Mouse (Mus musculus) megakaryocyte-erythroid progenitor cell, adult 5-6 weeks (primary cell): ENCODE data around the gene Tex35. TPM values are rescaled to one million over a fixed set of nuclear protein-coding genes. Genes with fewer than 3 reads are reported as not detected.

Experiments
- ATAC-seq: replicated peaks from 2 replicates; pipeline ENCODE4 v1.8.0; 2016; ENCODE audit warnings: mild to moderate bottlenecking, inconsistent platforms; ENCODE audit not compliant: severe bottlenecking, poor library complexity, low FRiP score, low TSS enrichment
- total RNA-seq, 2 experiments: library from RNA; stranded (forward) in 1 of 2; stranded (reverse) in 1 of 2; fragments of 200-1000, 215-1000 nt in 1 of 2; fragments of >200 nt in 1 of 2; fragmentation: Nextera tagmentation in 1 of 2; gene quantifications; 2 replicates each; pipeline ENCODE4 v1.2.3; 2014 to 2017

Gene Tex35
- total RNA-seq (2014; fragmentation: Nextera tagmentation) (not detected in 2 replicates), total RNA-seq (2017) (not detected in 2 replicates)

DNA sequence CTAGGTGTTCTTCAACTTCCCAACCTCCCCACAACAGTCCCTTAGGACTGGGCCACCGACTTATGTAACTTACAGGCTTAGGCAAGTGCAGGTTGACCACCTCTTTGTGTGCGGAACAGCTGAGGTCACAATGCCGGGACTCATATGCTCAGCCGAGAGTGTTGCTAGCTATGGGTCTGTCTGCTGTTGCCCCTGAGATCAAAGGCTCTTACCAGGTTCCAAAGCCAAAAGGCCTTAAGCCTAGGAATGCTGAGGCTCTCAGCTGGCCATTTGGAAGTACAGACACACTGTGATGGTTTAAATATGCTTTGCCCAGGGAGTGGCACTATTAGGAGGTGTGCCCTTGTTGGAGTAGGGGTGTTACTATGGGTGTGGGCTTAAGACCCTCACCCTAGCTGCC is at the start of gene Tex35:
Gene Tex35 (minus strand): TSS at position 101 of the 400 bp plus-strand sequence.
- no peak for ATAC-seq

DNA sequence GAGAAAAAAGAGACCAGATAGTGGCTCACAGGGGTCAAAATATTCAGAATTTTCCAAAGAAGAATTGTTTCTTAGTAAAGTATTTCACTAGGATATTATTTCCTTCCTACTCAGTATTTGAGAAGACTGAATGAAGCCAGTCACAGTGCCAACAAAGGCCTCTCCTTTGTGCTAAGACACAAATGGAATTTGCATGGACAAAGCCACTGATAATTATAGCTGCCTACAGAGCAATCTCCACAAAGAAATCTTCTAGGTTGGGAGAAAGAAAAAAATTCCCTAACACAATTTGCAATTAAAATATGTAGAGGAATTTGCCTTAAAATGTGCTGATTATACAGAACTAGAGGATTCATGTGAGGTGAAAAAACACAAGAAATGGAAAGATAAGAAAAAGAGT is 45.3 kb upstream of the Tex35 start:
- ATAC-seq, result no peak

DNA sequence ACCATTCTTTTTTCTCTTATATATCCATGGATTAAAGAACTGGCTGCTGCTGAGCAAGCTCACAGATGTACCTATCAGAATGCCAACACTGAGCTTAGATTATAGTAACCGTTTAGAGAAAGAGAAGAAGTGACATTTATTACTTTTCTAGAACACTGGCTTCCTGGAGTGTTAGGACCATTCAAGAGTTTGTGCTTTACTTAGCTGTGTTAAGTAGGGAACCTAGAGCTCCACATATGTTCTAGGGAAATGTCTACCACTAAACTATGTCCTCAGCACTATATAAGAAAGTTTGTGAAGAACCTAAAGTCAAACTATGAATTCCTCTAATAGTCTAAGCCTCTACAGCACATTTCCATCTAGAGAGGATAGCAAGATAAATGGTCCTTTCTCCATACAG is 41.6 kb upstream of the Tex35 start:
- no peak for ATAC-seq

DNA sequence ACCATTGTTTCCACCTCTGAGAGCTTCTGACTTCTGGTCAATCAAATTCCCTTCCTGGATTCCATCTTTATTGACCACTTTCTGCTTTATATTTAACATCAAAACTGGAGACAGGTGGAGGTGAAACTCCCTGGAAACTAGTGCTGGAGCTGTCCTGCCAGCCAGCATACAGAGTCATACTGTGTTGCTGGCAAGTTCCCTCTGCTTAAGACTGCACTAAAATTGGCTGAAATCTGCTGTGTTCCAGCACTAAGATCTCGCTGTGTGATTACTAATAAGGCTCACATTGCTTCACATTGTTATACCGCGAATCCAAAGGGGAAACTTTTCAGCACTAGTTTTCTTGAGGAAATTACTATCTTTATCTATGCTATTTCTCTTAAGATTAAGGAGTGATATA is 36.1 kb upstream of the Tex35 start:
- no peak for ATAC-seq

DNA sequence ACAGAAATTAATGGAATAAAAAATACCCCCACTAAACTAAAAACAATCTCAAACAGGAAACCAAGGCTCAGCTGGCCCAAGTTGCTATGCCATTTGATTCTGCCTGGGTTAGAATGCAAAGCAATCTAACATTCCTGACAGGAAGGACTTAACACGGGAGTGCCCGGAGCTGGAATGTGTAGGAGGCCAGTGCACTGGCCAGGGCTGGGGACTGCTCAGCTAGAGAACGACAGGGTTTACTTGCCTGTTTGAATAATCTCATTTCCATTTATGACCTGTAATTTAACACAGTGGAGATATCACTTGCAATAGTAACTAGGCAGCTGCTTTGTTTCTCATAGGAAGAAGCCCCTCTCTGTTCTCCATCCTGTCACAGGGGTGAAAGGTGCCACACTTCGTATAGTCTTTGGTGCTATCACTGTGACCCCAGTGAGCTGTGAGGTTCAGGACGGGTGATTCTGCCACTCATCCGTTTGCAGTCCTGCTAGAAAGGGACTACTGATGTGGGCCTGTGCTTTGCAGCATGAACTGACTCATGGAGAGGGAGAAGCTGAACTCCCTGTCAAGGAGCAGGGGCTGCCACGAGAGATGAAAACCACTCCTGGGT is 34.9 kb upstream of the Tex35 start:
- no peak for ATAC-seq

DNA sequence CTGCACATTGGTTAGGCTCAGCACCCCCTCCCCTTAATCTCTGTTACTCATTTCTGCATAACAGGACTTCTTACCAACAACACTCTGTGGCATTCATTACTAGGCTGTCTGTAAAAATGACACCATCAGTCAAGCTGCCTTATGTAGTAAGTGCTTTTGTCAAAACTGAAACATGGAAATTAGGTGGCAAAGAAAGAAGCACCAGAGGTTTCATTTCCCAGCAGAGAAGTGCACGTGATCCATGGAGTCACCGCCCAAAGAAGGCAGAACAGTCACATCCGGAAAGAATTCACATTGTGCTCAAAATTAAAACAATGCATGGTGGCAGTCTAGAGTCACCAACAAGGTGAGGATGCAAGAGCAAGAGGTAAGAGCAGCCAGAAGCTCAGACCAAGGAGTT is 32.5 kb upstream of the Tex35 start:
- no peak for ATAC-seq

DNA sequence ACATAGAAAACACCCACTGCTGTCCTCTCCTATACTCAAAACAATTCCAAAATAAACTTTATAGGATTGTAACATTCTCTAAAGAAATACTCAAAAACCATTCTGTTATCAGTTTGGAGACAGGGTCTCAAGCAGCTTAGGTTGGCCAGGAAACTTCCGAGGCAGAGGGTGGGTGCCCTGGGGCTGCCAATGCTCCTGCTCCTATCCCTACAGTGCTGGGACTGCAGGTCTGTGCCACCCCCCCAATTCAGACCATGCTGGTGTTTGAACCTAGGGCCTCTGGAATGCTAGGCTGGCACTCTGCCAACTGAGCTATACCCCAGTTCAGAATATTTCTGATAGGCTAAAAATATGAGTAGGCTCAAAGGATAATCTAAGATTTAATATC is 29.4 kb upstream of the Tex35 start:
- ATAC-seq, result no peak

DNA sequence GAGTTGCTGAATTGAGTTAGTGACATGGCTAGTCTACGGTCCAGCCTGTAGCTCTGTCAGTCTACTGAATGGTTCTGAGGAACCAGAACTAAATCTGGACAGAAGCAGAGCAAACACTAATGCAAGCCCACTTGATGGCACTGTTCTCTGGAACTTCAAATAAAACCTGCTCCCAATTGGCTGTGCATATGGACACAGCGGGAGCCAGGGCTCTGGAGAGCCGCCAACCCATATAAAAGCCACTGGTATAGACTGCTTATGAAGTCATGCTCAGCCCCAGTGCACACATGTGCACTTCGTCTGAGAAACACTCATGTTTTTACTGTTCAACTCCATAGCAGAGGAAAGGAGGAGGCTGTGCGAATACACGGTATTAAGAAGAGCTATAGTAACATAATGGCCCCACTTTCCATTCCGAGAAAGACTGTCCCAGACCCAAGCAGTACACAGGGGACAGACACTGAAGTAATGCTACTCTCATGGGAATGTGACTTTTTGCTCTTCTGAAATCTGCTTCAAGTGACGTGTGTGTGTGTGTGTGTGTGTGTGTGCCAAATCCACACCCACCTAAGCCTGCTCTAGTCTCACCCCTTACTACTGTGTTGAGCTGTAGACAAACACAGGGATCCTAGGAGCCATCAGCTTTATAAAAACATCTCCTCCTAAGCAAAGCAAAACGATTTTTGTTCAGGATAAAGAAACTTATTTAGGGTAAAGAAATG is 28.8 kb upstream of the Tex35 start:
- no peak for ATAC-seq

DNA sequence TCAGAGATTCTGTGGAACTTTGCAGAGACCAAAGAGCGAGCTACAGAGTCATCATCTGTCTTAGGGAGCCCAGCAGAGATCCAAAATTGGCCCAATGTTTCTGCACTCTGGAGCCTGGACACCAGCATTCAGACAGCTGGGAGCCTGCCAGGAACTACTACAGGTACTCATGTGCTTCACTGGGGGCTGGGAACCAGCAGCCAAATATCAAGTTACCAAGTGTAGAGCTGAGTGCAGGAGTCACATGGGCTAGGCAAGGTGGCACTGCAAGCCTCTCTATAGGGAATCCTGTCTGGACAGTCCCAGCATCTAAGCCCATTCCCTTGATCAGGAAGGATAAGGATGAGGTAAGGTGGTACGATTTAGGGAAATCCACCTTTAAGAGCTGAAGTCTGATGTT is 19.7 kb upstream of the Tex35 start:
- ATAC-seq, result no peak

DNA sequence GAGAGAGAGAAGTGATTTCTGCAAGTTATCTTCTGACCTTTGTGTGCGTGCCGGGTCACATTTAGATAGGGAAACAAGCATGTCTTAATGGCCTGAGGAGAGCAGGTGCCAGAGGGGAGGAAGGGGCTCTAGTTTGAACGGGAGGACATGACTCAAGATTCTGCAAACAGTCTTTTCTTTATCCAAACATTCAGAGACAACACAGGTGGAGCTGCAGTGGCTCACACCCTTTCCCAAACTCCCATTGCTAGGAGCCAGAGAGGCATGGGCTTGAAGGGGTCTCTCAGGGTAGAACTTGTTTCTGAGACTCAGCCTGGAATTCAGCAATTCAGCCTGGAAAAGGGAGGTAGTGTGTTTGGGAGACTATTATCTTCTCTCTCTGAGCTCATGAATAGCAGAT is 15.4 kb upstream of the Tex35 start:
- no peak for ATAC-seq

DNA sequence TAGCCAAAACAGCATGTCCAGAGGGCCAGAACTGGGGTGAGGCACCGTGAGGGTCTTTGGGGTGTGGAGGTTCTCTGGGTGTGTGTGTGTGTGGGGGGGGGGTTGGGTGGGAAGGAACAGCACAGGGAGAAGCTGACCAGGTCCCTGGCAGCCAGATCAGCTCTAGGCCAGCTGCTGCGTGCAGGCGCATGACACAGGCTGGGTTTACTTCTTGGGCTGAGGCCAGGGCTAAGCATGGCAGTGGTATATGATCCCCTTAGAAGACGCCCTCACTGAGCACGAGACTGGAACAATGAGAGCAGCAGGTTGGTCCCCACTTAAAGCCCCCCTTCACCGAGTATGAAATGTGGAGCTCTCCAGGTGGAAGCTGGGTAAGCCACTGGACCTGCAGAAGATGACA is 10.7 kb upstream of the Tex35 start:
- ATAC-seq, result no peak

DNA sequence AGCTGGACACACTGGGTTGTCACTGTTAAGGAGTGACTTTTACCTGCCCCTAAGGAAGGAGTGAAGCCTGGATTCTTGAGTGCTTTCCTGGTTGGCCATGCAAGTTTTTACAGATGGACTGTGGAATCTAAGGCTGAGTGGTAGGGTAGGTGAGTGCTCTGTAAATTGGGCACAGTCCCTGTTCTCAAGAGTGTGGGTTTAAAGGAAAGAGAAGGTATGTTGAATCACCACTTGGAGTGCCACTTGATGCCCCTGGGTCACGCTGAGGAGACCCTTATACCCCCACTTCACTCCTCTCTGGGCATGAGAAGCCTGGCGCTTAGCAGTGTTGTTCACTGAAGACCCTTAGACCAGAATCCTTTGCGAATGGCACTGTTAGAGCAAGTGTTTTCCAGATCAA is 9.0 kb upstream of the Tex35 start:
- ATAC-seq, result no peak

DNA sequence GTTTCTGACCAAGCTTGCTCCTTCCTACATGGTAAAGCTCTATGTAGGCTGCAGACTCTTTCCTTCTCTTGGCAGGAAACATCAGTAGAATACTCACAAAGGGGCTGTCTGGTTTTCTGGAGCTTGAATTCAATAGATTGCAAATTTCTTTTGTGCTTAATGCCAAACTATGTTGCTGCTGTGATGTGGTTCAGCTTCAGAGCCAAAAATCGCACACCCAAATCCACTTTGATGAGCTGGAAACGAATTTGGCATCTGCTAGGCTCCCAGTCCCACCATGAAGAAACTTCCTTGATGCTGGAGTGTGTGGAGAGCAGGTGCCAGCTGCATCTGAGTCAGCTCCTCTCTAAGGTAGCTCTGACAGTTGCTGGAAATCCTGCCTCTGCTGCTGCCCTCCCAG is 6.0 kb upstream of the Tex35 start:
- no peak for ATAC-seq

DNA sequence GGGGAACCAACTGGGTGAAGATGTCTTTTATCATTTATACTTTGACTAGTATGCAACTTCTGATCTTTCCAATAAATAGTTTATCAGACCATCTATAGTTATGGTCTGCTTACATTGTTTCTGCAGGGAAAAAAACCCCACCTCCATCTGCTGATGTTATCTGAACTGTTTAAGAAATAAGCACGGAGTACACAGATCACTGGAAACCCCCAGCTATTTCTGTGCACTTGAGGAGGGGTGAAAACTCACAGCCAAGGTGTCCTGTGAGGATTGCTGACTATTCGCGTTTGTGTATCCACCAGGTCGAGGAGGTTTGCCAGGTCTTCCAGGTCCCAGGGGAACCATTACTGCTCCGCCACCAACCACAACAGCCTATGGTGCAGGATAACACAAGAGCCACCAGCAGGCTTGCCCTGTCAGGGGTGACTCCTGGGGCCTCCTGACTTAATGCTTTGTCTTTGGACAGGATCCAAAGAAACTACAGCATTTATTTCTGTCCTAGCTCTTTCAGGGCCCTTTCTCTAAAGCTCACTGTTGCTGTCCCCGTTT is 1.9 kb upstream of the Tex35 start:
- ATAC-seq, result no peak

DNA sequence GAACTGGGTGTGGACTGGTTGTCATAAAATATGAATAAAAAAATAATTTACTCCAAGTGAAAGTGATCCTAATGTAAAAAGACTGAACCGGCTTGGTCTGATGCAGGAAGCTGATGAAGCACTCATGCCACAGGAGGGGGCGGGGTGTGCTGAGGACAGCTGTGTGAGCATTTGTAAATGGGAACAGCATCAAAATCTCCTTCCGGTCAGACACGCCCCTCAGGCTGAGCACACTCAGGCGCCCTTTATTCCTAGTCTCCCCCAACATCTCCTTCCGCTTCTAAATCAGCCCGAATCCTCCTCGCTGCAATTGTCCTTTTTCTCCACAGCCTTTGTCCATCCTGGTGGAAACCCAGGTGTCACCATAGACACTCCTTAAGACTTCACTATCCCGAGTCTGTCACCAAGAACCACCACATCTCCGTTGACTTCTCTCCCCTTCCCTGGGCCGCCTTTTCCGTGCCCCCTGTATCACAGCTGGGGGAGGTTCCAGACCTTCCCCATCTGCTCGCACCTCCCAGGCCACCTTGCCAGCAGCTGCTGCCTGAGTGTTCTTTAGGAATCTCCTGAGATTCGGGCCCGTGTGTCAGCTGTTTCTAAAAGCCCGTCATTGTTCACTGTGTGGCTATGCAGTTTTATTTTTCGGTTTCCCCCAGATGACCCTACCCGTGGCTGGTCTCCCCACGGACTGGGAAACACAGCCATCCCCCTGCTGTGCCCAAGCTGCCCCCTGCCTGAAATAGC is 7.2 kb downstream of the Tex35 start:
- peak; percentile 95 for ATAC-seq

DNA sequence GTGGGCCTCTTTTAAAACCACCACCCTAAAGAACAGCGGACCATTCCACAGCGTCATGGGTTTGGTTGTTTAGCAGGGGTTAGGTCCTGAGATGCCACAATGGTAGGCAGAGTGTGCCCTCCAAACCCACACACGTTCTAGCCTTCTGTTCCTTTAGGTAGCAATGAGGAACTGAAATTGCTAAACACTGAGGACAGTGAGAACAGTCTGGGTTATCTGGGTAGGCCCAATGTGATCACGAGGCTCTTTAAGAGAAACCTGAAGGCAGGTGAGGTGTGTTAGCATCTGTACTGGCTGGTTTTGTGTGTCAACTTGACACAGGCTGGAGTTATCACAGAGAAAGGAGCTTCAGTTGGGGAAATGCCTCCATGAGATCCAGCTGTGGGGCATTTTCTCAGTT is 12.9 kb downstream of the Tex35 start:
- ATAC-seq, result no peak

DNA sequence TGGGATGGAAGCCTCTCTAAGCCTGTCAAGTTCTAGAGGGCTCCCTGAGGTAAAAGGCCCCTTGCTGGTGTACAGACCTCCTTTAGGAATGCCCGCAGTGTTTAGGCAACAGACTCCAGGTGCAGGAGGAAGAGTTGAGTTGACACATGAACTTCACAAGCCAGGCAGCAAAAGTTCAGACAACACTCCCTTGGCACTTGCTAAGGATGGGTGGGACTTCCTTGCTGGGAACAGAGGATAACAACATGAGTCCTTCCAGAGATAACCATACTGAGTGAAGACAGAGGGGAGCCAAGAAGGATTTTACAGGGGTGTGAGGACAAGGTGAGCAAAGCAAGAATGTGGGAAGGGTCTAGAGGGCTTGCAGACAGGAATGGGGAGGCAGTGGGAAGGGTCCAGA is 15.9 kb downstream of the Tex35 start:
- ATAC-seq, result no peak

DNA sequence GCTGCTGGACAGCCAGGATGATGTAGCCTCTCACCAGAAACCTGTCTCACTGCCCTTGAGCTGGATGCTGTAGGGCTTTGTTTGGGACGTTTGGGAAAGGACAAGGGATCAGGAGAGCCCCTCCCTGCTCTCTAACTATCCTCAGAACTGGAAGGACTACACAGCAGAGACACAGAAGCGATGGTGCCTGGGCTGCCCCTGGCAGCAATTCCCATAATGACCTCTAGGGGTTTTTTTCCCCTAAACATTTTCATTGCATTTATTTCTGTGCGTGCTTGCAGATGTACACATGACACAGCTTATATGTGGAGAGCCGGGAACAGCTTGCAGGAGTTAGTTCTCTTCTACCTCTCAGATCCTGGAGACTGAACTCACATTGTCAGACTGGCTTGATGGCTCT is 16.3 kb downstream of the Tex35 start:
- ATAC-seq, result peak; percentile 81; the same call in 1 of the 2 replicates

DNA sequence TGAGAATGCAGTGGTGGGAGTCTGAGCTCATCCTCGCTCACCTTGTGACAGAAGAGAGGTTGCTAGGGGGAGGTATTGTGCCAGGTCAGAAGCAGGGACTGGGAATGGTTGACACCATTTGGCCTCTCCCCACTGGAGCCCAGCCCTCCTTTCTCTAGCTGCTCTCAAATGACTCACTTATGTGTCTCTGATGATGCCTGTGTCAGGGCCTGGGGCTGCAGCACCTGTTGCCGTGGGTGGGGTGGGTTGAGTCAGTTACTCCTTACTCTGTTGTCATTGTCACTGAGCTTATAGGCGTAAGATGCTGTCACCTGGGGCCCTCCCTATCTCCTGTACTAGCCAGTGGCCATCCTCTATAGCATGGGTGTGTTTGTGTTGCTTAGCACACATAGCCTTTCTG is 17.6 kb downstream of the Tex35 start:
- ATAC-seq, result no peak
